9 mouse cellular contexts compared by ENCODE assay signal in genomic region chr7:110259966-110260711, GRCm38 (mm10). TPM values are rescaled to one million over a fixed set of nuclear protein-coding genes. Genes with fewer than 3 reads are reported as not detected.
DNase-seq lines count a peak whose midpoint lies in the region; ATAC-seq and TF ChIP-seq lines count a peak whose summit lies in the region.
"Had no signal": no experiment of that assay in that cellular context is flagged by ENCODE, and none has a peak within 500 bp of the region (broad histone marks: within the 10 kb centered on the region; RNA-seq: fewer than 3 reads in every experiment).

No protein-coding gene starts in this region.

- H3K4me3 ChIP-seq in kidney, embryonic 16.5 days (ENCODE audit: low read length), result no peak overlapping the region
- no peak overlapping the region for H3K4me3 ChIP-seq in small intestine, adult 2 months (ENCODE audit: low read depth, low read length)
- H3K4me3 ChIP-seq: limb, embryonic 12.5 days had no signal

- H3K9me3 ChIP-seq in kidney, embryonic 16.5 days (ENCODE audit: low read length), result no peaks in the 10 kb centered on the region
- H3K9me3 ChIP-seq: limb, embryonic 12.5 days had no signal

- no peak for TF ChIP-seq CTCF in small intestine, adult 2 months (IDR thresholded peaks at IDR 0.05; ENCODE audit: extremely low read depth, insufficient read length, insufficient replicate concordance, low read depth, low read length)

- ATAC-seq in kidney, embryonic 16.5 days (ENCODE audit: low FRiP score, low TSS enrichment), result 0 out of 2 replicates have a peak, but pooled peaks have one; percentile 54
- no peak for ATAC-seq in activated CD4-positive, CD25-positive, alpha-beta regulatory T cell, adult 4 months

- peak; percentile 31 for DNase-seq in gastrocnemius, postnatal 25 days
- DNase-seq in gastrocnemius, postnatal 4 days (ENCODE audit: low spot score in 2 of 2), result no peak
- DNase-seq in adipocyte (ENCODE audit: low spot score) (peak; percentile 75), MN1 (ENCODE audit: low spot score) (no peak)
- DNase-seq in heart, adult 8-10 months (ENCODE audit: low spot score), result peak; percentile 70

- H3K9ac ChIP-seq in kidney, embryonic 16.5 days (replicated peaks; ENCODE audit: low read length), result no peak overlapping the region
- H3K9ac ChIP-seq: limb, embryonic 12.5 days had no signal

- peak overlapping the region; percentile 75 for H3K27ac ChIP-seq in kidney, embryonic 16.5 days (ENCODE audit: low read length)
- H3K27ac ChIP-seq in small intestine, adult 2 months (ENCODE audit: insufficient read depth, low read depth, low read length), result peak overlapping the region; percentile 6; the same call in 1 of the 2 replicates
- H3K27ac ChIP-seq: limb, embryonic 12.5 days had no signal

- H3K36me3 ChIP-seq in kidney, embryonic 16.5 days (ENCODE audit: insufficient read depth, low read length), result no peaks in the 10 kb centered on the region
- peaks cover 2% of the 10 kb centered on the region; the same call in 1 of the 2 replicates for H3K36me3 ChIP-seq in small intestine, adult 2 months (ENCODE audit: control insufficient read depth, insufficient read depth, low read length)

- peaks cover 15% of the 10 kb centered on the region; the same call in 1 of the 2 replicates for H3K4me1 ChIP-seq in kidney, embryonic 16.5 days (ENCODE audit: insufficient read depth, low read length)
- H3K4me1 ChIP-seq in small intestine, adult 2 months (ENCODE audit: control insufficient read depth, insufficient read depth, insufficient read length, low read length), result peaks cover 10% of the 10 kb centered on the region; the same call in 1 of the 2 replicates
- H3K4me1 ChIP-seq: limb, embryonic 12.5 days had no signal

- H3K4me2 ChIP-seq in kidney, embryonic 16.5 days (replicated peaks; ENCODE audit: low read depth, low read length), result no peak overlapping the region
- H3K4me2 ChIP-seq: limb, embryonic 12.5 days had no signal

- 69% methylated on average over 4 of the region's 4 CpGs for WGBS in kidney, embryonic 16.5 days
- 31% methylated on average over 4 of the region's 4 CpGs for WGBS in small intestine, adult 2 months

- H3K27me3 ChIP-seq in kidney, embryonic 16.5 days (ENCODE audit: insufficient read depth, low read length), result no peaks in the 10 kb centered on the region
- no peaks in the 10 kb centered on the region for H3K27me3 ChIP-seq in small intestine, adult 2 months (ENCODE audit: control insufficient read depth, insufficient read depth, low read length)
- H3K27me3 ChIP-seq: limb, embryonic 12.5 days had no signal

- no peak for TF ChIP-seq POLR2A in small intestine, adult 2 months (IDR thresholded peaks at IDR 0.05; ENCODE audit: low read depth, low read length)

RNA-seq across cellular contexts. Expression of gene Swap70, which starts 38.6 kb away (rescaled TPM):
- 1 to 10 TPM; 5.7 to 6.2 TPM for total RNA-seq in gastrocnemius, postnatal 25 days (2021)
- 10 to 100 TPM; 17.9 to 20.0 TPM for total RNA-seq in gastrocnemius, postnatal 4 days (2021)
- 10 to 100 TPM; 11.0 to 13.4 (median 12.0) TPM for total RNA-seq in heart, adult 8-10 months (2022)
- 32.1 and 34.2 TPM in 2 replicates for polyA plus RNA-seq in kidney, embryonic 16.5 days (2015; fragmentation: Nextera tagmentation; extraction: Ambion mirVana)
- polyA plus RNA-seq in small intestine, adult 2 months (2012; rRNA removed), result 4.3 and 9.7 TPM in 2 replicates
- polyA plus RNA-seq in activated CD4-positive, CD25-positive, alpha-beta regulatory T cell, adult 4 months (2017; shearing (Covaris generic)), result 10 to 100 TPM; 38.4 to 43.6 TPM

Comparison
In these comparisons a context has a peak if more than half of its experiments do, and no peak if none do; other contexts are left out.
1. DNase-seq: peak in gastrocnemius, postnatal 25 days (single experiment), adipocyte (single experiment) and heart, adult 8-10 months (single experiment); none in gastrocnemius, postnatal 4 days (0 of 2) and MN1 (single experiment).